Mouse (Mus musculus): Measurements from ENCODE around the gene Rassf6.

Rassf6 gene

DNA sequence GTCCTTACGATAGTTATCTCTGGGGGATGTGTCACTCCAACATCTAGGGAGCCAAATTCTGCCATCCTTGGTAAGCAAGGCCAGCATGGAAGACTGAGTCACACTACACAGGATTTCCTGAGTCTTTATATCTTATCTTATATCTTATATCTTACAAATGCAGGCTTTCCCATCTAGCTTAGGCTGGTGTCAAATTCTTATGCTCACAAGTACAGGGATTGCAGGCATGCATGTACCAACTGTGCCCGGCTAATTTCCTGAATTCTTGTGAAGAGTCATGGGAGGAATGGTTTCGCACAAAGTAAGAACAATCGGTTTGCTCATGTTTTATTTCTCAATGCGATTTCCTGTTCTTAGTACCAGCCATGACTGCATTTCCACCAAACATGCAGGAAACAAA is 20.0 kb upstream of the Rassf6 start:
- Histone ChIP-seq H3K4me3 (replicated peaks; ENCODE audit: low read length) (no peak overlapping the region), H3K27me3 (ENCODE audit: insufficient read depth, low read length) (peaks cover 8% of the 10 kb centered on the region), H3K36me3 (ENCODE audit: insufficient read depth, low read length) (no peaks in the 10 kb centered on the region), H3K9me3 (ENCODE audit: low read length) (no peaks in the 10 kb centered on the region), H3K4me1 (replicated peaks; ENCODE audit: low read depth, low read length) (no peaks in the 10 kb centered on the region)
- no peak for TF ChIP-seq POU5F1 (IDR thresholded peaks at IDR 0.05; ENCODE audit: borderline replicate concordance, low read length)
- no peak for TF ChIP-seq CTCF (conservative IDR thresholded peaks at IDR 0.05; ENCODE audit: low read length)
- no peak for TF ChIP-seq NANOG (IDR thresholded peaks at IDR 0.05; ENCODE audit: borderline replicate concordance, low read length)

DNA sequence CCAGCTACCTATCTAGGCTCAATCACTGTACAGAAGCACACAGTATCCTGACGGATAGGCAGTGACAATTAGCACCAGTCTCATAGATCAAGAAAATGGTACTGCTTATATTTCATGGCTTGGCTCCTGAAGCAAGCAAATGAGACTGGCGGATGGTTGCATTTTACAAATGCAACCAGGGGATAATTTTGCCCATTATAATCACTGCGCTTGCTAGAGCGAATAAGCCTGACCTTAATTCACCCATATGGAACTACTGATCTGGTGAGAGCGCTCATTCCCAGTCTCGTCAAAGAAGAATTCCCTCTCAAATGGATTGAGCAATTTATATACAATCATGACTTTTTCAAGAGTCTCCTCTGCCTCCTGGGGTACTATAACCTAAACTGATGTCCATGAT is 16.2 kb upstream of the Rassf6 start:
- TF ChIP-seq POU5F1 (IDR thresholded peaks at IDR 0.05; ENCODE audit: borderline replicate concordance, low read length) = no peak
- no peak for TF ChIP-seq CTCF (conservative IDR thresholded peaks at IDR 0.05; ENCODE audit: low read length)
- no peak for TF ChIP-seq NANOG (IDR thresholded peaks at IDR 0.05; ENCODE audit: borderline replicate concordance, low read length)
- Histone ChIP-seq H3K4me1 (replicated peaks; ENCODE audit: low read depth, low read length) (no peaks in the 10 kb centered on the region), H3K9me3 (ENCODE audit: low read length) (no peaks in the 10 kb centered on the region), H3K27me3 (ENCODE audit: insufficient read depth, low read length) (peaks cover 8% of the 10 kb centered on the region), H3K36me3 (ENCODE audit: insufficient read depth, low read length) (no peaks in the 10 kb centered on the region), H3K4me3 (replicated peaks; ENCODE audit: low read length) (no peak overlapping the region)

DNA sequence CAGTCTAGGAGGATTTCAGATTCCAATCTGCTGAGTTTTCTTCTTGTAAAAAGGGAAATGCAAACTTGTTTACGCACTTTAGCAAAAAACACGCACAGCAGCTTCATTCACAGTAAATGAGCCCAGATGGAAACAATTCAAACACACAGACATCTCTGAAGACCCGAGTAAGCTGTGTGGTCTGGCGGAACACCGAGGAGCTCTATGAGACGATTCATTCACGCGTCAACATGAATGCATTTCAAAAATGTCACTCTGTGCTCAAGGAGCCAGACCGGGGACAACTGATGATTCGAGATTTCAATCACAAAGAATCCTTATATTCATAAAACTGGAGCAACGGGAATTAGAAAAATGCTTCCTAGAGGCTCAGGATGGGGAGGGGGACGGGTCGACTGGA is 15.4 kb upstream of the Rassf6 start:
- Histone ChIP-seq H3K36me3 (ENCODE audit: insufficient read depth, low read length) (no peaks in the 10 kb centered on the region), H3K4me3 (replicated peaks; ENCODE audit: low read length) (no peak overlapping the region), H3K4me1 (replicated peaks; ENCODE audit: low read depth, low read length) (no peaks in the 10 kb centered on the region), H3K27me3 (ENCODE audit: insufficient read depth, low read length) (peaks cover 8% of the 10 kb centered on the region), H3K9me3 (ENCODE audit: low read length) (no peaks in the 10 kb centered on the region)
- TF ChIP-seq CTCF (conservative IDR thresholded peaks at IDR 0.05; ENCODE audit: low read length) (no peak), POU5F1 (IDR thresholded peaks at IDR 0.05; ENCODE audit: borderline replicate concordance, low read length) (no peak), NANOG (IDR thresholded peaks at IDR 0.05; ENCODE audit: borderline replicate concordance, low read length) (no peak)

DNA sequence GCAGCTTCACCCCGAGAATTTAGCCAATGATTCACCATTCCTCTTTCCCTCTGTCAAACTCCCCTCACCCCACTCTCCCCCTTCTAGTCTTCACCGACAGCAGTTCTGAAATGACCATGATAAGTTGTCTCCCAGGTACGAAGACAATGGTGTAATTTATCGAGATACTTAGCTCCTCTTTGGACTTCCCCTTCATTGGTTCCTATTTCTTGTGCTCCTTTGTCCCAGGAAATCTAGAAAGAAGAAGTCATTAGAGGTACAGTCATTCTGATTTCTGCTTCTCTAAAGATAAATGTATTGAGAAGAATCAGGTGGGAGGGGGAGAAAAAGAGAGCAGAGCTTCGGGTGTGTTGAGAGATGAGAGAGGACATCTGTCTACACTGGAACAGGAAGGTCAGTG is 14.3 kb upstream of the Rassf6 start:
- no peaks in the 10 kb centered on the region for H3K36me3 ChIP-seq (ENCODE audit: insufficient read depth, low read length)
- H3K4me1 ChIP-seq (replicated peaks; ENCODE audit: low read depth, low read length) = no peaks in the 10 kb centered on the region
- no peak for TF ChIP-seq NANOG (IDR thresholded peaks at IDR 0.05; ENCODE audit: borderline replicate concordance, low read length)
- no peak for TF ChIP-seq CTCF (conservative IDR thresholded peaks at IDR 0.05; ENCODE audit: low read length)
- TF ChIP-seq POU5F1 (IDR thresholded peaks at IDR 0.05; ENCODE audit: borderline replicate concordance, low read length) = no peak
- H3K27me3 ChIP-seq (ENCODE audit: insufficient read depth, low read length) = peaks cover 8% of the 10 kb centered on the region
- H3K4me3 ChIP-seq (replicated peaks; ENCODE audit: low read length) = no peak overlapping the region
- no peaks in the 10 kb centered on the region for H3K9me3 ChIP-seq (ENCODE audit: low read length)

DNA sequence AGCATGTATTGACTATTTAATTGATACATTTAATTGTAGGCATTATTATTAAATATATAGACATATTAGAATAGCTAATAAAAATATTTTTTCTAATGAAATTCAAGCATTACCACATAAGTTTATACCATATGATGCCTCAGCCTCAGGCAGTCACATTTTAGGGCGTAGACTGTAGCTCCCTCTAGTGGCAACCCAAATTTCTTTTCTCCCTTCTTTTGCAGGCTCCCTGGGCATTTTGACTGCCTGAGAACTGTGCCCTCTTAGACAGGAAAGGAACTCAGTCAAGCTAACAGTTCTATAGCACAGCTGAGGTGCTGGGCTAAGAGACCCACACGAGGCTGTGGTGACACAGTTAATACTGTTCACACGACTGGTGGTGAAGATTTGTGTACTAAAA is 12.3 kb upstream of the Rassf6 start:
- no peak overlapping the region for H3K4me3 ChIP-seq (replicated peaks; ENCODE audit: low read length)
- TF ChIP-seq NANOG (IDR thresholded peaks at IDR 0.05; ENCODE audit: borderline replicate concordance, low read length) (no peak), CTCF (conservative IDR thresholded peaks at IDR 0.05; ENCODE audit: low read length) (peak; percentile 72), POU5F1 (IDR thresholded peaks at IDR 0.05; ENCODE audit: borderline replicate concordance, low read length) (no peak)
- H3K27me3 ChIP-seq (ENCODE audit: insufficient read depth, low read length) = peaks cover 4% of the 10 kb centered on the region
- H3K4me1 ChIP-seq (replicated peaks; ENCODE audit: low read depth, low read length) = no peaks in the 10 kb centered on the region
- H3K9me3 ChIP-seq (ENCODE audit: low read length) = no peaks in the 10 kb centered on the region
- no peaks in the 10 kb centered on the region for H3K36me3 ChIP-seq (ENCODE audit: insufficient read depth, low read length)

DNA sequence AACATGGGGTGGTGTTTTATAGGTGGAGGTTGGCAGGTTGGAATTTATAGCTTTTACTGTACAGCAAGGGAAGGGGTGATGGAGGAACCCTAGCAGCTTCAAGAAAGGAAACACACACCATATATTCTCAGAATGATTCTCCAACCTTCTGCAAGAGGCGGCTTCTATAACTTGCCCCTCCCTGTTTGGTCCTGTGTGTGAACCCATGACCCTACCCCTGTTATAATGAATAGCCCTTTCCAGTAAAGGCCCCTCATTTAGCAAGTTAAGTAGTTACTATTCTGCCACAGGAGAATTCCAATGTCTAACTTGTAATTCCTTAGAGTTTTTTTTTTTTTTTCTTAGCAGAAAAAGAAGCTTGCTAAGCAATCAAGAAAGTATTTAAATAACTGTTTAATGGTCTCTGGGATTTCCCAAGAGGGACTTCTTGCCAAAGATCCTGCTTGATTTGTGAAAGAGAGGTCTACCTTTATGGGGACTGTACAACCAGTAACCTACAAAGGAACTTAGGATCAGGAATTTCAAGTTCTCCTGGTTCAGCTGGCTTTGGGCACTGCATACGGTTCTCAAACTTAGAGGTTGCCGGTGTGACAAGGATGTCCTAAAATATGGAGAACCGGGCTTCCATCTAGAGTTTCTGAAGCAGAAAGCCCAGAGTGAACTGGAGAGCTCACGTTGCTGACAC is 10.2 kb upstream of the Rassf6 start:
- Histone ChIP-seq H3K9me3 (ENCODE audit: low read length) (no peaks in the 10 kb centered on the region), H3K4me1 (replicated peaks; ENCODE audit: low read depth, low read length) (no peaks in the 10 kb centered on the region), H3K36me3 (ENCODE audit: insufficient read depth, low read length) (no peaks in the 10 kb centered on the region), H3K27me3 (ENCODE audit: insufficient read depth, low read length) (no peaks in the 10 kb centered on the region; the same call in 1 of the 2 replicates), H3K4me3 (replicated peaks; ENCODE audit: low read length) (no peak overlapping the region)
- TF ChIP-seq CTCF (conservative IDR thresholded peaks at IDR 0.05; ENCODE audit: low read length) (no peak), POU5F1 (IDR thresholded peaks at IDR 0.05; ENCODE audit: borderline replicate concordance, low read length) (no peak), NANOG (IDR thresholded peaks at IDR 0.05; ENCODE audit: borderline replicate concordance, low read length) (no peak)

DNA sequence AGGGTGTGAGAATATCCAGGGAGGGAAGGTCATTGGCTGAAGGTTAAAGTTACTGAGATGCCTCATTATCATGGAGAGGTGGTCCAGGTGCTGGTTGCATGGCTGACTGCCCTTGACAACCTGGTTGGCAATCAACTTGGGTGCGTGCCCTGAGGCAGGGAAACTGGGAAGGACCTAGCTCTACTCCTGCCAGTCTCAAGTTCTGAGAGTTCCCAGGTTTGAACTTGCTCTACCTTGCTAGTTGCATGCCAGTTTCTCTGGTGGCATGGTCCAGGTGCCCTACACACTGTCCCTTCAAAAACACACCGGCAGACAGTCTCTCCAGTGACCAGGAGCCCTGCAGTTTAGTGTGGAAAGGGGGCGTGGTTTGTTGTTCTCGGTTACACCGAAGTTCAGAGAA is 7.0 kb upstream of the Rassf6 start:
- no peaks in the 10 kb centered on the region for H3K27me3 ChIP-seq (ENCODE audit: insufficient read depth, low read length)
- TF ChIP-seq CTCF (conservative IDR thresholded peaks at IDR 0.05; ENCODE audit: low read length) (no peak), NANOG (IDR thresholded peaks at IDR 0.05; ENCODE audit: borderline replicate concordance, low read length) (no peak), POU5F1 (IDR thresholded peaks at IDR 0.05; ENCODE audit: borderline replicate concordance, low read length) (no peak)
- H3K4me1 ChIP-seq (replicated peaks; ENCODE audit: low read depth, low read length) = no peaks in the 10 kb centered on the region
- no peaks in the 10 kb centered on the region for H3K36me3 ChIP-seq (ENCODE audit: insufficient read depth, low read length)
- no peaks in the 10 kb centered on the region for H3K9me3 ChIP-seq (ENCODE audit: low read length)
- H3K4me3 ChIP-seq (replicated peaks; ENCODE audit: low read length) = no peak overlapping the region

DNA sequence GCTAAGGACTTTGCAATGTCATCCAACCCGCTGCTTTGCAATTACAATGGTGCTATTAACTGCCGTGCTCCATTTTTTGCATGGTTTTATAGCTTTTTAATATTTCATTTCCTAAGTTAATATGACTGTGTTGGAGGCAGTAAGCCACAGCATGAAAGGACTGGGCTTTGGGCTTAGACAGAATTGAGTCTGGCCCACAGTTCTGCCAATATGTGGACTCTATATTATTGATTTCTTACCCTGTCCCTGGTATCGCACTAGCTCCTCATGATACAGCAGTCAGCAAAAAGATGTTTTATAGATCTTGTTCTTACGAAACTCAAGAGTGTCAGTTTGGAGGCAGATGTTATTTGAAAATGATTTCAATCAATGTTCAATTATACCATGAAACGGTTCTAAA is 5.9 kb upstream of the Rassf6 start:
- no peak for TF ChIP-seq CTCF (conservative IDR thresholded peaks at IDR 0.05; ENCODE audit: low read length)
- no peak for TF ChIP-seq NANOG (IDR thresholded peaks at IDR 0.05; ENCODE audit: borderline replicate concordance, low read length)
- TF ChIP-seq POU5F1 (IDR thresholded peaks at IDR 0.05; ENCODE audit: borderline replicate concordance, low read length) = no peak
- no peaks in the 10 kb centered on the region for H3K27me3 ChIP-seq (ENCODE audit: insufficient read depth, low read length)
- no peak overlapping the region for H3K4me3 ChIP-seq (replicated peaks; ENCODE audit: low read length)
- no peaks in the 10 kb centered on the region for H3K36me3 ChIP-seq (ENCODE audit: insufficient read depth, low read length)
- no peaks in the 10 kb centered on the region for H3K4me1 ChIP-seq (replicated peaks; ENCODE audit: low read depth, low read length)
- H3K9me3 ChIP-seq (ENCODE audit: low read length) = no peaks in the 10 kb centered on the region

DNA sequence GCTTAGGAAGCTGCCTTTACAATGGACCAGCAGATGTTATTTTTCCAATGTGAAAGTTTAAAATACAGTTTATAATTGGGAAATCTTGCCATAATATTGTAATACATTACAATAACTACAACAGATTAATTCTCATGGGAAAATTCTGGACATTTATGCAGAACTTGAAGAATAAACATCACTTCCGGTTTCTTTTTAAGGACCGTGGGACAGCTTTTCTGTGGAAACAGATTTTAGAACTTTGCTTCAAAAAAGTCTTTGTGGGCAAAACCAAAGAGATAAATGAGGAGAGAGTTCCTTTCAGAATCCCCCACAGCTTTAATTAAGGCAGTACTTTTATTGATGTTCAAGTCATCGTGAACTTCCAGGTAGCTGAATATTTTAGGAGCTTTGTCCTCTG is 5.1 kb upstream of the Rassf6 start:
- Histone ChIP-seq H3K4me3 (replicated peaks; ENCODE audit: low read length) (no peak overlapping the region), H3K36me3 (ENCODE audit: insufficient read depth, low read length) (no peaks in the 10 kb centered on the region), H3K9me3 (ENCODE audit: low read length) (no peaks in the 10 kb centered on the region), H3K4me1 (replicated peaks; ENCODE audit: low read depth, low read length) (peaks cover 3% of the 10 kb centered on the region), H3K27me3 (ENCODE audit: insufficient read depth, low read length) (no peaks in the 10 kb centered on the region)
- no peak for TF ChIP-seq POU5F1 (IDR thresholded peaks at IDR 0.05; ENCODE audit: borderline replicate concordance, low read length)
- no peak for TF ChIP-seq NANOG (IDR thresholded peaks at IDR 0.05; ENCODE audit: borderline replicate concordance, low read length)
- no peak for TF ChIP-seq CTCF (conservative IDR thresholded peaks at IDR 0.05; ENCODE audit: low read length)

All from E14TG2a.4 (cell line).